Mouse (Mus musculus) megakaryocyte, embryonic 14.5 days (primary cell): ENCODE results near the gene Rln1. TPM values are rescaled to one million over a fixed set of nuclear protein-coding genes. Genes with fewer than 3 reads are reported as not detected.

Experiments used
- H3K27me3 ChIP-seq: replicated peaks from 2 replicates; pipeline ENCODE3; 2012; ENCODE audit warnings: inconsistent platforms
- H3K36me3 ChIP-seq: replicated peaks from 2 replicates; pipeline ENCODE3; 2012; ENCODE audit warnings: low read length, inconsistent platforms, mixed read lengths
- H3K4me1 ChIP-seq: 2 replicates; pipeline ENCODE4 v1.6.1; 2012; ENCODE audit warnings: inconsistent platforms
- H3K4me3 ChIP-seq: replicated peaks from 2 replicates; pipeline ENCODE3; 2012; ENCODE audit warnings: moderate library complexity, mild to moderate bottlenecking, inconsistent platforms
- H3K9me3 ChIP-seq: 2 replicates; pipeline ENCODE4 v1.6.1; 2012; ENCODE audit warnings: inconsistent platforms
- FLI1 ChIP-seq: IDR thresholded peaks from 2 replicates; pipeline ENCODE4 v1.6.1; 2012; ENCODE audit warnings: low read length, inconsistent platforms, mixed read lengths
- GATA1 ChIP-seq: IDR thresholded peaks from 3 replicates; pipeline ENCODE4 v1.6.1; 2012; ENCODE audit warnings: mixed read lengths, low read length, inconsistent platforms, borderline replicate concordance
- polyA plus RNA-seq: library from polyadenylated mRNA; stranded (reverse); fragments of >175 nt; gene quantifications from 2 replicates; pipeline ENCODE4 v1.2.3, GENCODE M21; 2012; ENCODE audit warnings: low replicate concordance; ENCODE audit not compliant: insufficient read depth

Gene Rln1
- polyA plus RNA-seq, 1 experiment: not detected

GRCm38 (mm10) chr19:29308832-29309231 lies 25.6 kb downstream of the Rln1 start:
- H3K9me3 ChIP-seq: no peaks in the 10 kb centered on the region
- TF ChIP-seq GATA1 (no peak), FLI1 (no peak)
- H3K27me3 ChIP-seq: no peaks in the 10 kb centered on the region
- no peaks in the 10 kb centered on the region for H3K4me1 ChIP-seq
- peaks cover 94% of the 10 kb centered on the region for H3K36me3 ChIP-seq
- no peak overlapping the region for H3K4me3 ChIP-seq

GRCm38 (mm10) chr19:29302119-29302518 lies 32.4 kb downstream of the Rln1 start:
- no peaks in the 10 kb centered on the region for H3K9me3 ChIP-seq

GRCm38 (mm10) chr19:29300919-29301318 lies 33.6 kb downstream of the Rln1 start:
- Histone ChIP-seq H3K4me1 (peaks cover under 1% of the 10 kb centered on the region; the same call in 1 of the 2 replicates), H3K4me3 (no peak overlapping the region), H3K9me3 (no peaks in the 10 kb centered on the region), H3K36me3 (peaks cover 97% of the 10 kb centered on the region), H3K27me3 (no peaks in the 10 kb centered on the region)
- TF ChIP-seq GATA1 (no peak), FLI1 (no peak)

More at GRCm38 (mm10) chr19:29302119-29302518, 32.4 kb downstream of the Rln1 start:
- H3K27me3 ChIP-seq: no peaks in the 10 kb centered on the region
- TF ChIP-seq GATA1 (no peak), FLI1 (no peak)
- H3K4me3 ChIP-seq: no peak overlapping the region
- H3K4me1 ChIP-seq: no peaks in the 10 kb centered on the region
- H3K36me3 ChIP-seq: peaks cover 97% of the 10 kb centered on the region

DNA sequence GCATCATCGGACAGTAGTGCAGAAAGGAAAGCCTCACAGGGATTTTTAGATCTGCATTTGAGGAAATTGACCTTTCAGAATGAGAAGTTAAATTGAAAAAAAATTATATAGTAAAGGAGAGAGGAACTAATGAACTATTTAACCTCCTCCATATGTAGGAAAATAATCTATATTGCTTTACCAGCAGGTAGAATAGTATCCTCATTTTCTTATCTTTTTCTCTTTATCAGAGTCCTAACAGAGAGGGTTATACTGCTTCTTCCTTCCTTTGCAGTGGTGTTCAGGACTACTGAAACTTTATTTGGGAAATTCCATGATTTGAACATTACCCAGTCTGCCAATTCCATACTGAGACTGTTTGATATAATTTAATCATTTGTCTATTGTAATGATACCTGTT lies 37.1 kb downstream of the Rln1 start:
- H3K4me1 ChIP-seq: peaks cover 6% of the 10 kb centered on the region
- no peaks in the 10 kb centered on the region for H3K27me3 ChIP-seq
- no peaks in the 10 kb centered on the region for H3K9me3 ChIP-seq
- TF ChIP-seq GATA1: no peak
- no peak for TF ChIP-seq FLI1
- no peak overlapping the region for H3K4me3 ChIP-seq
- H3K36me3 ChIP-seq: peaks cover 98% of the 10 kb centered on the region

- H3K36me3 ChIP-seq: peaks cover 99% of the 10 kb centered on the region
- H3K4me3 ChIP-seq: no peak overlapping the region
- H3K4me1 ChIP-seq: peaks cover 16% of the 10 kb centered on the region
Observed at GRCm38 (mm10) chr19:29296166-29296565, 38.3 kb downstream of the Rln1 start.

GRCm38 (mm10) chr19:29294756-29295155 lies 39.7 kb downstream of the Rln1 start:
- Histone ChIP-seq H3K27me3 (no peaks in the 10 kb centered on the region), H3K4me3 (no peak overlapping the region), H3K9me3 (no peaks in the 10 kb centered on the region), H3K36me3 (peaks cover 99% of the 10 kb centered on the region), H3K4me1 (peaks cover 16% of the 10 kb centered on the region)
- TF ChIP-seq FLI1 (no peak), GATA1 (no peak)

More at GRCm38 (mm10) chr19:29296166-29296565, 38.3 kb downstream of the Rln1 start:
- Histone ChIP-seq H3K27me3 (no peaks in the 10 kb centered on the region), H3K9me3 (no peaks in the 10 kb centered on the region)
- no peak for TF ChIP-seq GATA1
- TF ChIP-seq FLI1: no peak

GRCm38 (mm10) chr19:29292546-29292945 lies 41.9 kb downstream of the Rln1 start:
- H3K9me3 ChIP-seq: no peaks in the 10 kb centered on the region
- peaks cover 16% of the 10 kb centered on the region for H3K4me1 ChIP-seq
- H3K36me3 ChIP-seq: peaks cover 99% of the 10 kb centered on the region
- TF ChIP-seq FLI1: no peak
- H3K4me3 ChIP-seq: no peak overlapping the region
- no peaks in the 10 kb centered on the region for H3K27me3 ChIP-seq

- Histone ChIP-seq H3K36me3 (peaks cover 99% of the 10 kb centered on the region), H3K9me3 (no peaks in the 10 kb centered on the region), H3K4me1 (peaks cover 16% of the 10 kb centered on the region), H3K4me3 (no peak overlapping the region), H3K27me3 (no peaks in the 10 kb centered on the region)
- TF ChIP-seq GATA1: no peak
- no peak for TF ChIP-seq FLI1
Observed at GRCm38 (mm10) chr19:29291532-29291931, 42.9 kb downstream of the Rln1 start.

GRCm38 (mm10) chr19:29287863-29288262 lies 46.6 kb downstream of the Rln1 start:
- Histone ChIP-seq H3K4me3 (no peak overlapping the region), H3K4me1 (peaks cover 16% of the 10 kb centered on the region), H3K27me3 (no peaks in the 10 kb centered on the region), H3K9me3 (no peaks in the 10 kb centered on the region), H3K36me3 (peaks cover 98% of the 10 kb centered on the region)
- TF ChIP-seq GATA1: no peak
- TF ChIP-seq FLI1: no peak

GRCm38 (mm10) chr19:29285451-29285869 lies 49.0 kb downstream of the Rln1 start:
- Histone ChIP-seq H3K4me1 (0 out of 2 replicates have a peak, but pooled peaks cover 4% of the 10 kb centered on the region), H3K36me3 (peaks cover 96% of the 10 kb centered on the region), H3K27me3 (no peaks in the 10 kb centered on the region), H3K9me3 (no peaks in the 10 kb centered on the region), H3K4me3 (no peak overlapping the region)
- TF ChIP-seq GATA1 (no peak), FLI1 (no peak)

Other genes with a start within 250 kb of the Rln1 start
- 15.5 and 37.9 TPM in 2 replicates for gene Rcl1, start 233.3 kb downstream of the Rln1 start, polyA plus RNA-seq
- gene Jak2, start 82.8 kb downstream of the Rln1 start, polyA plus RNA-seq: 1.4 and 3.2 TPM in 2 replicates
- gene Insl6, start 9.3 kb downstream of the Rln1 start, polyA plus RNA-seq: 0.97 TPM in 1 of 2 replicates, not detected in the other
- 39.0 and 52.8 TPM in 2 replicates for gene Plgrkt, start 32.7 kb upstream of the Rln1 start, polyA plus RNA-seq
- gene Cd274, start 32.8 kb upstream of the Rln1 start, polyA plus RNA-seq: 1.5 TPM in 1 of 2 replicates, not detected in the other
- not detected in 2 replicates for gene Pdcd1lg2, start 76.2 kb upstream of the Rln1 start, polyA plus RNA-seq
- gene Ric1, start 187.6 kb upstream of the Rln1 start, polyA plus RNA-seq: 1.0 and 1.4 TPM in 2 replicates